Mouse (Mus musculus) adrenal gland, postnatal 25 days (tissue): ENCODE data around the gene Tmem30a. TPM values are rescaled to one million over a fixed set of nuclear protein-coding genes. Genes with fewer than 3 reads are reported as not detected.

Experiments used
- DNase-seq: peaks from one replicate; pipeline ENCODE4 v3.0.0; 2021; ENCODE audit warnings: mixed read lengths
- long read RNA-seq: library from polyadenylated mRNA; stranded (forward); transcript quantifications from one replicate; pipeline ENCODE4 v2.0.0, GENCODE M21; 2021
- total RNA-seq: library from RNA; stranded (reverse); gene quantifications from 2 replicates; pipeline ENCODE4 v1.2.3, GENCODE M21; 2021

Gene Tmem30a
- total RNA-seq: 125 and 133 TPM in 2 replicates
- long read RNA-seq, transcript Tmem30a-201 (7 exons, 3,658 nt): major isoform, 340 of 369 reads
- long read RNA-seq, transcript Tmem30a-204 (6 exons, 2,662 nt): minor isoform, 5 of 369 reads
- long read RNA-seq, partial matches to known transcripts: 2 of 369 reads
- long read RNA-seq, other reads (novel, unspliced or antisense): 22 of 369 reads

GRCm38 (mm10) chr9:79792841-79793835, at the start of gene Tmem30a:
Tmem30a (minus strand) TSS chr9:79793507.
- peak; percentile 94 for DNase-seq

- DNase-seq: no peak
Observed at GRCm38 (mm10) chr9:79842615-79843014, 49.3 kb upstream of the Tmem30a start.

DNA sequence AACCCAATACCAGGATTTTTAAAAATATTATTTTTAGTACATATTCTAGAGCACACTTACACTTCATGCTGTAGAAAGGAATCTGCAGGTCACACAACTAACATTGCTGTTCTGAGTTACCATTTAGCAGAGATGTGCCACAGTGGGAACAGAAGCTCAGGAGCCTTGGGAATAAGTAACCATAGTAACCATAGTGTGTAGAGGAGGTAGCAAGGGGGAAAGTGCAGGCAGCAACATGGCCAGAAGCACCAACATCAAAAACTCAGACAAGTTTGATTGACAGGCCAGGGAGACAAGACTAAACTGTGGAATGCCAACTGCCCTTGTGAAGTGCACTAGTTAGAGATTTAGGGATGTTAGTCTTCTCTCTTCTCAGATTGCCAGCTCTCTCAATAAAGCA, 48.7 kb upstream of the Tmem30a start:
- DNase-seq: no peak

DNA sequence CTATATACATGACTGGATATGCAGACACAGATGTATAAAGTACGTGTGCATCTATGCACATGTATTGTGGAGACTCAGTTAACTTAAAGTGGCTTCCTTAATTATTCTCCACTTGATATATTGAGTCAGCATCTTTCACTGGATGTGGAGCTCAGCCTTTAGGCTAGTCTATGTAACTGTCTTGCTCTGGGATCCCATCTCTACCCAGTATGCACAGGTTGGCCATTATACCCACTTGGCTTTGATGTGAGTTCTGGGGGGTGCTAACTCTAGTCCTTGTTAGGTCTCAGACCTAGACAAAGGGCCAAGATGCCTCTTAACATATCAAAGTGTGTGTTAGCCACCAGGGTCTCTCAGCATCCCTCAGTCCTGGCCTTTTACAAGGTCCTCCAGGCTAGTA, 38.0 kb upstream of the Tmem30a start:
- DNase-seq: no peak

GRCm38 (mm10) chr9:79830874-79831273, 37.6 kb upstream of the Tmem30a start:
- no peak for DNase-seq

- no peak for DNase-seq
Observed at GRCm38 (mm10) chr9:79829842-79830800, 36.8 kb upstream of the Tmem30a start.

DNA sequence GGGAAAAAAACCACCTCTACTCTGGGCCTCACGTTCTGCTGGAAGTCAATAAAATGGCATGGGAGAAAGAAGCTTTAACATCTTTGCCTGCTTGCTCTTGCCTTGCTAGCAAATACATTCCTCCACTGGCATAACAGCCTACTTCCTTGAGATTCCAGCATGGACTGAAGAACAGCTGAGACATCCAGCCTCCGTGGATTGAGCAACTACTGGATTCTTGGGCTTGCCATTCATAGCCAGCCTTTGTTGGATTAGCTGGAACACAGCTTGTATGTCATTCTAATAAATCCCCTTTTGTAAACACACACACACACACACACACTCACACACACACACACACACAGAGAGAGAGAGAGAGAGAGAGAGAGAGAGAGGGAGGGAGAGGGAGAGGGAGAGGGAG, 33.8 kb upstream of the Tmem30a start:
- DNase-seq: no peak

- DNase-seq: no peak
Observed at GRCm38 (mm10) chr9:79825526-79825925, 32.2 kb upstream of the Tmem30a start.

GRCm38 (mm10) chr9:79823856-79824255, 30.5 kb upstream of the Tmem30a start:
- DNase-seq: no peak

DNA sequence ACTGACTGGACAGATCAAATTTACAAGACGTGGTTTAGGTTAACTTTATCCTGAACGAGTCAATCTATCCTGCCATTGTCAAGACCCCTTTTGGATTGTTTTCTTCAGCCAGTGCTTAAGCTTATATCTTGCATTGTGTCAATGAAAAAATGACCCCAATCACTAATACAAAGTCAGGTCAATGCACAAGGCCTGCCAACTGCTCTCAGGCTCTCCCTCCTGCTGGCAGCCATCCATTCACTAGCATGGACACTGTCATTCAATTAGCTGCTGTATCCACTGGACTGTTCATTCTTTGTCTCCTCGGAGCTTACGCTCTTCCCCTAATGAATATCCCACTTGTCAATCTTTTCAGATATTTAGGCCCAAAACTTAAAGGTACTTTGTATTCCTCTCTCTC, 30.1 kb upstream of the Tmem30a start:
- no peak for DNase-seq

DNA sequence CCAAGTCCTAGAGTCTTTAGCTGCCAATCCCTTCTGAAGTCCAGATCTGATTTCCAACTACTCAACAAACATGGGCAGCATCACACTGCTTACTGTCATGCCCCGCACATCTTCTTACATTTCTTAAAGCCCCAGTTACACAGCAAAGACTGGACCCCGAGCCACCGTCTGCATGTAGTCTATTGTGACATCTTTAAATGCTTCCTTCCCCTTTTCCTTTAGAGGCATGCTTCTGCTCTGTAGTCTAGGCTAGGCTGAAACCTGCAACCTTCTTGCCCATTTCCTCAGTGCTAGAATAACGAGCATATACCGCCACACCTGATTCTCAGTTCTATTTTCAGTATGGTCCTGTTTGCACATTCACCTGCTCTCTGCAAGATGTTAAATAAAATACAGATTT, 23.2 kb upstream of the Tmem30a start:
- DNase-seq: no peak

DNA sequence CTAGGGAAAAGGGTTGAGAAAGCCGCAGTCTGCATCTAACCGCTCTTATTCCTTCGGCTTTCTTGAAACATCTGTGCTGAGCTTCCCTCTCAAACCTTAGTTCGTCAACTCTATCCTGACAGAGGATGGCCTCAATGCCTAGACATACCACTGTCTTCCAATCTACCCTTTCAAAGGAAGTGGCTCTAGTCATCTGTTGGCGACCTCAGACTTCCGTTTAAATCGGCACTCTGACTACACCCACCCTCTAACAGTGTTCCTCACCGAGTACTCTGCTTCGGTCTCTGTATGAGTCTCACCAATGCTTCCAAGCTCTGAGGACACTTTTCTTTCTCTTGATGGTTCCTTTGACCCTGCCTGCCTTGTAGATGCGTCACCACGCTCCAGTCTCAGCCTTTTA, 22.7 kb upstream of the Tmem30a start:
- DNase-seq: no peak

DNA sequence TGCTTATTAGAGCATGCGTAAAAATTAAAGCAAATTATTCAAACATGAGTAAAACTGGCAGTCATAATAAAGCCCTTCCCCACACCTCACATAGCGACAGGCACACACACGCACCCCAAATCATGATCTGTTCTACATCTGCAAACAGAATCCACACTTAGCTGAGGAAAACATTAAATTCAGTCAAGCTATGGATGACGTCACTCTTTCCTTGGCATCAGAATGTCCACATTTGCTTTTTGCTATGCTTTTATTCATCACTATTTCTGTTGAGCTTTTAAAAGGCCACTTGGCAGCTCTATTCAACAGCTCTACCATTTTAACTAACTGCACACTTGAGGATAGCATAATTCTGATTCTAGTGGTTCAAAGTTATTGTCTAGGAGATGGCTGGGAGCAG, 21.3 kb upstream of the Tmem30a start:
- DNase-seq: no peak

- DNase-seq: no peak
Observed at GRCm38 (mm10) chr9:79810969-79811902, 17.9 kb upstream of the Tmem30a start.

GRCm38 (mm10) chr9:79810534-79810933, 17.2 kb upstream of the Tmem30a start:
- DNase-seq: no peak

GRCm38 (mm10) chr9:79809411-79809810, 16.1 kb upstream of the Tmem30a start:
- no peak for DNase-seq

DNA sequence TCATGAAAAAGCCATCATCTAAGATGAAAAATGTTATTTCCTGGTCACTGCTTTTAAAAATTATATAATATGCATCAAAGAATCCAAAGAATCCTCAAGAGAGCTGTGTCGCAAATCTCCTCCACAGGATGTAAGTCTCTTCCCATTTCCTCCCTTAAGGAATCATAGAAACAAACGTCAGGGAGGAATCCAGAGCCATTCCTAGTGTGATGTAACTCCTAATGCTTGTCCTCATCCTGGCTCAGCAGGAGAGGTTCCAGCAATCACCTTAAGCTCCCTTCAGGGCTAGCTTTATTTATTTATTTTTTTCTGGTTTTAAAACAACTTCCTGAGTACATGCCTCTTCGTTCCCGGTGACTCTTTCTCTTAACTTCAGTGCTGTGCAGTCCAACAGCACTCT, 13.9 kb upstream of the Tmem30a start:
- DNase-seq: no peak

GRCm38 (mm10) chr9:79806317-79807075, 13.2 kb upstream of the Tmem30a start:
- DNase-seq: no peak

GRCm38 (mm10) chr9:79805426-79805825, 12.1 kb upstream of the Tmem30a start:
- DNase-seq: no peak

DNA sequence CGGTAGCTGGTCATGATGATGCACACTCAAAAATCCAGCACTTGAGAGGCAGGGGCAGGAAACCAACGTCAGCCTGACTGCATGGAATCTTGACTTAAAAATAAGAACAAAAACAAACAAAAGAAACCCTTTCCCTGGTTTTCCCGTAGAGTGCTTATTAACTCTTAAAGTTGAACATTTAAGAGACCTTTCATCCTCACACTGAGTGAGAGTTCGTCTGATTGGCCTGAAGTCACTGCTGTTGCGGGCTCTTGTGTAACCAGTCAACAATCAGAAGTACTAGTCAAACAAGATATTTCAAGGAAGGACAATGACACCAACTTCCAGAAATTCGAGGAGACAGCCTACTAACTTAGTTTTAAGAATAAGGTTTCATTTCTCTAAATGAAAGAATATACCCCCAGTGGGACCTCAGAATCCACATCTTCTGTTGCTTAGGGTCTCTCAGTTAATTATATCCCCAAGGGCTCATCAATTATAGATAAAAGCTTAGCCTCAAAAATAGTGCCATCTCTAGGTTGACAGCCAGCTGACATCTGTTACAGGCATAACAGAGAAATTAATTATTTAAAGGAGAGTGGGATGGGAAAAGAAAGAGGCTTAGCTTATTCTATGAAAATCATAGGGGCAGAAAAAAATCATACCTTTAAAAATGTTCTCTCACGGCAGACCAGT, 3.3 kb upstream of the Tmem30a start:
- no peak for DNase-seq
